Mouse (Mus musculus): ENCODE data around the gene Ecel1. TPM values are rescaled to one million over a fixed set of nuclear protein-coding genes. Genes with fewer than 3 reads are reported as not detected.

Gene Ecel1
- polyA plus RNA-seq, 1 experiment from 2014 or later, result 0.12 TPM

DNA sequence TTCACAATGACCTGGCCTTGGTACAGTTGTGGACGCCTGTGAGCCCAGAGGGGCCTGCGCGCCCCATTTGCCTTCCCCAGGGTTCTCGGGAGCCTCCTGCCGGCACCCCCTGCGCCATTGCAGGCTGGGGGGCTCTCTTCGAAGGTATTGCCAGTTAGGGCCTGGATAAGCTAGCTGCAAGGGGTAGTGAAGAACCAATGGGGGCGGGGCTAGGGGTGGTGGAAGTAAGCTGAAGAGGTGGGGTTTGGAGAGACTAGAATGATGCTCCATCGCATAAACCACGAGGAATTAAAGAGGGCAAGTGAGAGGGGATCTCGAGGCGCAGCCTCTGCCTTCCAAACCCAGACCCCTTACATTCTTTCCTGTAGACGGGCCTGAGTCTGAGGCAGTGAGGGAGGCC, 29.2 kb upstream of the Ecel1 start:
- Histone ChIP-seq H3K27ac (no peak overlapping the region), H3K4me1 (0 out of 2 replicates have a peak, but pooled peaks cover 11% of the 10 kb centered on the region), H3K4me3 (no peak overlapping the region), H3K9ac (no peak overlapping the region), H3K27me3 (replicated peaks) (peaks cover 98% of the 10 kb centered on the region), H3K36me3 (no peaks in the 10 kb centered on the region), H3K4me2 (no peak overlapping the region), H3K9me3 (replicated peaks) (no peaks in the 10 kb centered on the region)
- no peak for ATAC-seq
- 11% methylated on average over 13 of the region's 13 CpGs for WGBS (ENCODE audit: insufficient replicate concordance)

DNA sequence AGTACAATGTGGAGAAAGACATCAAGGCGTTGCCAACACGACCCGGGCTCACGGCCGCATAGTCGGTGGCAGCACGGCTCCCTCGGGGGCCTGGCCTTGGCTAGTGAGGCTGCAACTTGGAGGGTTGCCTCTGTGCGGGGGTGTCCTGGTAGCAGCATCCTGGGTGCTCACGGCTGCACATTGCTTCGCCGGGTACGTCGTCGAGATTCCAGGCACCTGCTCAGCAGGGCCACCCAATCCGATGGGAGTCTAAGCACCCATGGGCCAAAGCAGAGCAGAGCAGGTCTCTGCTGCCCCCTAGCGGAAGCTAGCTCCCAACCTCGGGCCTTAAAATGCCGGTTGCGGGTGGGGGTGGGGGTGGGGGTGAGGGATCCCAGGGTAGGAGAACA, 28.4 kb upstream of the Ecel1 start:
- Histone ChIP-seq H3K27me3 (replicated peaks) (peaks cover 95% of the 10 kb centered on the region), H3K4me2 (peak overlapping the region; percentile 19; the same call in 1 of the 2 replicates)

GRCm38 (mm10) chr1:87183998-87184750, 27.9 kb upstream of the Ecel1 start:
- no peak overlapping the region for H3K4me3 ChIP-seq
- WGBS (ENCODE audit: insufficient replicate concordance), result 28% methylated on average over 15 of the region's 15 CpGs
- ATAC-seq, result no peak
- no peak overlapping the region for H3K9ac ChIP-seq
- peak overlapping the region; percentile 19; the same call in 1 of the 2 replicates for H3K4me2 ChIP-seq
- no peak overlapping the region for H3K27ac ChIP-seq
- H3K4me1 ChIP-seq, result 0 out of 2 replicates have a peak, but pooled peaks cover 11% of the 10 kb centered on the region
- no peaks in the 10 kb centered on the region for H3K9me3 ChIP-seq (replicated peaks)
- peaks cover 89% of the 10 kb centered on the region for H3K27me3 ChIP-seq (replicated peaks)
- H3K36me3 ChIP-seq, result no peaks in the 10 kb centered on the region

More for the DNA sequence above, 28.4 kb upstream of the Ecel1 start:
- no peaks in the 10 kb centered on the region for H3K9me3 ChIP-seq (replicated peaks)
- H3K27ac ChIP-seq, result no peak overlapping the region
- no peak overlapping the region for H3K4me3 ChIP-seq
- WGBS (ENCODE audit: insufficient replicate concordance), result 10% methylated on average over 20 of the region's 20 CpGs
- H3K36me3 ChIP-seq, result no peaks in the 10 kb centered on the region
- no peak for ATAC-seq
- 0 out of 2 replicates have a peak, but pooled peaks cover 11% of the 10 kb centered on the region for H3K4me1 ChIP-seq
- no peak overlapping the region for H3K9ac ChIP-seq

DNA sequence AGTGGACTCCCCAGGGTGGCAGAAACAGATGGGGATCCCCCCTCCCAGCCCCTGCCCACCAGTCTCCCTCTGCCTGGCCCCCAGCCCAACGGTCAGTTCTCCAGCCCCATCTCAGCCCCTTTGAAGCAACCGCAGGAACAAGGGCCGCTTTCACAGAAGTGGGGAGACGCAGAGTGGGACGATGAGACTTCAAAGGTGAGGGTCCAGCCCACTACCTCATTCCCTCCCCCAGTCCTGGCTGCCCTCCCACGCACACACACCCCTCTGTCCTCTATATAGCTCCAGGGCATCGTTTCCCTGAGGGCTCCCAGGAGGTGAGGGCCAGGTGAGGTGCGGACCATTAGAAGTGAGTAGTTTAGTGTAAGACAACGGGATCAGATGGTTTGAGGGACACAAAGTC, 26.7 kb upstream of the Ecel1 start, which contains the start of gene Prss56:
TSS of gene Prss56 (plus strand) at position 301 of the 400 bp plus-strand sequence.
- Histone ChIP-seq H3K9me3 (replicated peaks) (no peaks in the 10 kb centered on the region), H3K27ac (no peak within 1 kb of the TSS), H3K9ac (no peak within 1 kb of the TSS), H3K4me1 (0 out of 2 replicates have a peak, but pooled peaks cover 11% of the 10 kb centered on the region), H3K36me3 (no peaks in the 10 kb centered on the region), H3K27me3 (replicated peaks) (peaks cover 79% of the 10 kb centered on the region), H3K4me2 (no peak within 1 kb of the TSS), H3K4me3 (no peak within 1 kb of the TSS)
- WGBS (ENCODE audit: insufficient replicate concordance), result 42% methylated on average over 9 of the region's 9 CpGs
- no peak for ATAC-seq

GRCm38 (mm10) chr1:87180896-87181295, 24.6 kb upstream of the Ecel1 start:
- WGBS (ENCODE audit: insufficient replicate concordance), result 26% methylated on average over 5 of the region's 5 CpGs
- no peaks in the 10 kb centered on the region for H3K9me3 ChIP-seq (replicated peaks)
- peaks cover 71% of the 10 kb centered on the region for H3K27me3 ChIP-seq (replicated peaks)
- ATAC-seq, result no peak
- H3K4me1 ChIP-seq, result 0 out of 2 replicates have a peak, but pooled peaks cover 3% of the 10 kb centered on the region
- no peak overlapping the region for H3K27ac ChIP-seq
- no peaks in the 10 kb centered on the region for H3K36me3 ChIP-seq
- no peak overlapping the region for H3K4me2 ChIP-seq
- H3K4me3 ChIP-seq, result no peak overlapping the region
- no peak overlapping the region for H3K9ac ChIP-seq

GRCm38 (mm10) chr1:87175852-87176292, 19.6 kb upstream of the Ecel1 start:
- Histone ChIP-seq H3K9ac (no peak overlapping the region), H3K4me3 (no peak overlapping the region), H3K9me3 (replicated peaks) (no peaks in the 10 kb centered on the region), H3K36me3 (no peaks in the 10 kb centered on the region), H3K27me3 (replicated peaks) (peaks cover 64% of the 10 kb centered on the region), H3K4me1 (no peaks in the 10 kb centered on the region), H3K27ac (no peak overlapping the region), H3K4me2 (no peak overlapping the region)
- 30% methylated on average over 11 of the region's 11 CpGs for whole genome bisulfite sequencing (ENCODE audit: insufficient replicate concordance)
- no peak for ATAC-seq

DNA sequence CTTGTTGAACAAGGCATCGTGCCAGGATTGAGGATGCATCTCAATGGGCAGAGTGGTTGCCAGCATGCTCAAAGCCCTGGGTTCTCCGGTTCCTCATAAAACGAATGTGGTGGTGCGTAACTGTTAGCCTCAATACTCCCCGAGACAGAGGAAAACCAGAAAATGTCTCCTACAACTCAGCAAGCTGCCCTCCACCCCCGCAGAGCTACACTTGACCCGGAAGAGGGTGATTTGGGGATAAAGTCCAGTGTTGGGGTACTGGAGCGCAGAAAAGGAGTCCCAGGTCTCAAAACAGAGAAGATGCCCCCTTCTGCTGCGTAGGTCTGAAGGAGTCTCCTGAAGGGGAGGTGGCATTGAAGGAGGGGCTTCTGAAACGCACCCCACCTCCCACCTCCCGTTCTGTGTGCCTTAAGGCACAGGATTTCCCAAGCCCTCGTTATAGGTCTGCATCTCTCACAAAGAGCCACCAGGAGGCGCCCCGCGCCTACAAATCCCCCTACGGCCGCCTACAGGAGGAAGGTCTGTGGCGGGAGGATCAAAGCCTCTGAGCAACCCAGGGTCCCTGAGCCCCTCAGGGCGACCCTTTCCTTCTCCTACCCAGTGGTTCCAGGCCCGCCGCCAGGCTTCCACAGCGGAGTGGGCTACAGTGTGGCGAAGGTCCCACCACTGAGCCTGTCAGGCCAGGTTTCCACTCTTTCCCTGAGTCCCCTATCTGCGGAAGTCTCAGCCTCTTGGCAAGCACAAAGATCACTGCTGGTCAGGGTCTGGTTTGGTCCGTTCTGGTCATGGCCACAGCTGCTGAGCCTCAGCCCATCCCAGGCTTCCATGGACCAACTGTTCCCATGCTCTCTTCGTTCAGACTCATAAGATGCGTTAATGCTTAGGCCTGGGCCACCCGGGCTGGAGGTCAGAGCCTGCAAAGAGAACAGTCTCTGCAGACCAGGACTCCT, 18.0 kb upstream of the Ecel1 start:
- peaks cover 6% of the 10 kb centered on the region; the same call in 1 of the 2 replicates for H3K4me1 ChIP-seq
- H3K4me2 ChIP-seq, result peak overlapping the region; percentile 28; the same call in 1 of the 2 replicates
- H3K9me3 ChIP-seq (replicated peaks), result no peaks in the 10 kb centered on the region
- H3K4me3 ChIP-seq, result no peak overlapping the region
- H3K36me3 ChIP-seq, result no peaks in the 10 kb centered on the region
- ATAC-seq, result no peak
- 27% methylated on average over 25 of the region's 28 CpGs for WGBS (ENCODE audit: insufficient replicate concordance)
- H3K9ac ChIP-seq, result no peak overlapping the region
- no peak overlapping the region for H3K27ac ChIP-seq
- peaks cover 71% of the 10 kb centered on the region for H3K27me3 ChIP-seq (replicated peaks)

- Histone ChIP-seq H3K27ac (no peak overlapping the region), H3K4me3 (no peak overlapping the region), H3K4me1 (peaks cover 6% of the 10 kb centered on the region; the same call in 1 of the 2 replicates), H3K36me3 (no peaks in the 10 kb centered on the region), H3K9me3 (replicated peaks) (no peaks in the 10 kb centered on the region), H3K27me3 (replicated peaks) (peaks cover 88% of the 10 kb centered on the region), H3K4me2 (no peak overlapping the region), H3K9ac (no peak overlapping the region)
- WGBS (ENCODE audit: insufficient replicate concordance), result 49% methylated on average over 9 of the region's 9 CpGs
- ATAC-seq, result no peak
Observed at GRCm38 (mm10) chr1:87172316-87172715, 16.0 kb upstream of the Ecel1 start.

- Histone ChIP-seq H3K9me3 (replicated peaks) (no peaks in the 10 kb centered on the region), H3K27ac (no peak overlapping the region), H3K36me3 (no peaks in the 10 kb centered on the region), H3K4me3 (no peak overlapping the region), H3K27me3 (replicated peaks) (peaks cover 89% of the 10 kb centered on the region), H3K9ac (no peak overlapping the region), H3K4me1 (peaks cover 6% of the 10 kb centered on the region; the same call in 1 of the 2 replicates), H3K4me2 (no peak overlapping the region)
- no peak for ATAC-seq
- WGBS (ENCODE audit: insufficient replicate concordance), result 41% methylated on average over 1 of the region's 1 CpGs
Observed at GRCm38 (mm10) chr1:87171312-87171711, 15.0 kb upstream of the Ecel1 start.

DNA sequence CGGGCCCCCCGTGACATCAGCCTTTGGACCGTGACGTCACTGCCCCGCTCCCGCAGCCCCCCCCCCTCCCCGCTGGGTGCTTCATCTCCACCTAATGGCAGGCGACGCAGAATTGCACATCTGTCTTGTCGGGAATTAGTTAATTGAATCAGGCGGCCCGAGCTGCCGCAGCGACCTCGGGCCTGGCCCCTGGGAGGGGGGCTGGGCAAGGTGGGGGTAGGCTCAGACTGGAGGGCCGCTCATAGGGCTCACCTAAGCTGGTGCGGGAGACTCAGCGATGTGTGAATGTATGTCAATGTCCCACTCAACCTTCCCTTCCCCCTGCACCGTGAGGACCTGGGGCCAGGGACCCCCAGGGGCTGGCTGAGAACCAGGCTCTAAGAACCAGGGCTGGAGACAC, 14.1 kb upstream of the Ecel1 start:
- no peaks in the 10 kb centered on the region for H3K9me3 ChIP-seq (replicated peaks)
- peaks cover 92% of the 10 kb centered on the region for H3K27me3 ChIP-seq (replicated peaks)
- H3K27ac ChIP-seq, result no peak overlapping the region
- H3K4me2 ChIP-seq, result 0 out of 2 replicates have a peak overlapping the region, but pooled peaks have one; percentile 13
- ATAC-seq, result no peak
- WGBS (ENCODE audit: insufficient replicate concordance), result 25% methylated on average over 19 of the region's 19 CpGs
- H3K4me3 ChIP-seq, result no peak overlapping the region
- H3K4me1 ChIP-seq, result peaks cover 6% of the 10 kb centered on the region; the same call in 1 of the 2 replicates
- H3K36me3 ChIP-seq, result no peaks in the 10 kb centered on the region
- H3K9ac ChIP-seq, result no peak overlapping the region

DNA sequence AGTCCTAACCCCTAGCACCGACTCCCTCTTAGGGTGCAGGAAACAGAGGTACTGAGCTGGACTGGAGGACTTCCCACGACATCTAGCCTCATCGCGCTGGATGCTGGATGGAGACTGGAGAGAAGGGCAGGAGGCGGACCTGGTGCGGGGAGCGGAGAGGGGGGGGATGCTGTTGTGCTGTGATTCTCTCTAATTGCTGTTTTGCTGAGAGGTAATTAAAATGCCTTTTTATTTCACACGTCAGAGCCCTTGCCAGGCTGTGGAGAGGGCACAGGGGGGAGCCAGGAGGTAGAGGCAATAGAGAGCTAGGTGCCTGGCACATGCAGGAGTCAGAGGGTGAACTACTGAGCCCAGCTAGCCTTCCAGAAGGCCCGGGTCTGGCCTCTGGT, 8.5 kb upstream of the Ecel1 start:
- H3K4me2 ChIP-seq, result no peak overlapping the region
- H3K36me3 ChIP-seq, result no peaks in the 10 kb centered on the region
- no peak overlapping the region for H3K4me3 ChIP-seq
- peaks cover 97% of the 10 kb centered on the region for H3K27me3 ChIP-seq (replicated peaks)
- no peak overlapping the region for H3K9ac ChIP-seq
- H3K27ac ChIP-seq, result no peak overlapping the region
- no peaks in the 10 kb centered on the region for H3K4me1 ChIP-seq
- 46% methylated on average over 9 of the region's 9 CpGs for WGBS (ENCODE audit: insufficient replicate concordance)
- no peaks in the 10 kb centered on the region for H3K9me3 ChIP-seq (replicated peaks)
- ATAC-seq, result no peak

All from liver, embryonic 12.5 days (tissue).